Mouse (Mus musculus) small intestine, adult 2 months (tissue): ENCODE measurements around the gene Pon2.

Source experiments
- CTCF ChIP-seq: fragments of 200-500 bp; IDR thresholded peaks from 2 replicates; pipeline ENCODE4 v1.5.1; 2012; ENCODE audit warnings: low read depth, mild to moderate bottlenecking, control low read depth, inconsistent platforms, low read length, moderate library complexity, mixed read lengths; ENCODE audit not compliant: insufficient replicate concordance, insufficient read length; ENCODE audit errors: extremely low read depth
- POLR2A ChIP-seq: fragments of 200-500 bp; IDR thresholded peaks from 2 replicates; pipeline ENCODE4 v1.6.1; 2012; ENCODE audit warnings: low read depth, mild to moderate bottlenecking, control low read depth, inconsistent platforms, low read length, moderate library complexity

- TF ChIP-seq CTCF (no peak), POLR2A (no peak)
These were observed 10.3 kb downstream of the Pon2 start for GRCm38 (mm10) chr6:5287919-5288318.
